Mouse (Mus musculus): ENCODE data around the gene Usp22.

DNA sequence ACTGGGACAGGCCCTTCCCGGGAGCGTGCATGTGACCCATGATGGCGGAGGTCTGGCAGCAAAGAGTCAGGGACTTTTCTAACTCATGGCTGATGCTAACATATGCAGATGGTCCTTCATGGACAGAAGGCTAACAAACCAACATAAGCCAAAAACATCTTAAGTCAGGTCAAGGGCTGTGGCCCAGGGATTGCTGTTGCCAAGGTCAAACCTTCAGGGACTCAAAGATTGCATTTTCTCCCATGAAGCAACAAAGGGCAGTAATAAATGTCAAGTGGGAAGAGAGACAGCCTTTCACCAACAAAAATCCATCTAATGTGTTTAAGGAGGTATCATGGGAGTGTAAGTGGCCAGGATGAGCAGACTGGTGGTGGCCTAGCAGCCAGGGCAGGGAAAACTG lies 31.3 kb upstream of the Usp22 start:
- TF ChIP-seq CHD2 (IDR thresholded peaks at IDR 0.05; ENCODE audit: low read depth, low read length) (no peak), ZNF384 (IDR thresholded peaks at IDR 0.05; ENCODE audit: low read depth, low read length) (no peak), HCFC1 (IDR thresholded peaks at IDR 0.05; ENCODE audit: borderline replicate concordance, insufficient read depth, low read length) (no peak), MAFK (IDR thresholded peaks at IDR 0.05; ENCODE audit: insufficient read depth, low read depth, low read length) (no peak)
